Mouse (Mus musculus) hindbrain, embryonic 16.5 days (tissue): Measurements from ENCODE around the gene Utp20. TPM values are rescaled to one million over a fixed set of nuclear protein-coding genes. Genes with fewer than 3 reads are reported as not detected.

ENCODE experiments used
- ATAC-seq: fragments of 200-750 bp; cut with Nextera tagmentation; 2 replicates; pipeline ENCODE4 v1.8.0; 2017; ENCODE audit warnings: moderate TSS enrichment, moderate library complexity
- H3K27ac ChIP-seq: fragments of 300-500 bp; sonication (generic); 2 replicates; pipeline ENCODE4 v1.5.1; 2014; ENCODE audit warnings: low read depth, mild to moderate bottlenecking, control low read depth, low read length, moderate library complexity
- H3K27me3 ChIP-seq: fragments of 300-500 bp; sonication (generic); replicated peaks from 2 replicates; pipeline ENCODE4 v1.6.1; 2014; ENCODE audit warnings: low read length; ENCODE audit not compliant: control insufficient read depth, insufficient read depth
- H3K36me3 ChIP-seq: fragments of 300-500 bp; sonication (generic); 2 replicates; pipeline ENCODE4 v1.6.1; 2014; ENCODE audit warnings: mild to moderate bottlenecking, low read length, moderate library complexity, mixed read lengths; ENCODE audit not compliant: control insufficient read depth, insufficient read depth
- H3K4me1 ChIP-seq: fragments of 300-500 bp; sonication (generic); 2 replicates; pipeline ENCODE4 v1.6.1; 2014; ENCODE audit warnings: low read depth, low read length; ENCODE audit not compliant: control insufficient read depth, insufficient read depth
- H3K4me2 ChIP-seq: fragments of 300-500 bp; sonication (generic); 2 replicates; pipeline ENCODE4 v1.6.1; 2014; ENCODE audit warnings: mild to moderate bottlenecking, low read length, control low read depth, moderate library complexity
- H3K4me3 ChIP-seq: fragments of 300-500 bp; sonication (generic); 2 replicates; pipeline ENCODE4 v1.5.1; 2014; ENCODE audit warnings: mild to moderate bottlenecking, low read length, control low read depth, moderate library complexity
- H3K9ac ChIP-seq: fragments of 300-500 bp; sonication (generic); 2 replicates; pipeline ENCODE4 v1.6.1; 2014; ENCODE audit warnings: low read depth, mild to moderate bottlenecking, control low read depth, low read length, moderate library complexity
- H3K9me3 ChIP-seq: fragments of 300-500 bp; sonication (generic); 2 replicates; pipeline ENCODE4 v1.6.1; 2014; ENCODE audit warnings: mild to moderate bottlenecking, low read length, moderate library complexity; ENCODE audit not compliant: control insufficient read depth
- WGBS: fragments of 180-500 bp; shearing (Covaris S2); extraction: QIAGEN DNeasy Blood & Tissue Kit; methylation state at CpG from one replicate; pipeline ENCODE4 v1.1.7; 2014; 5-methylcytosine and 5-hydroxymethylcytosine counted together
- polyA plus RNA-seq: library from polyadenylated mRNA; unstranded; fragments of >200 nt; fragmentation: Nextera tagmentation; extraction: Ambion mirVana; gene quantifications from 2 replicates; pipeline ENCODE4 v1.2.1, GENCODE M21; 2015

Gene Utp20
- polyA plus RNA-seq, 1 experiment from 2014 or later = 7.7 TPM

DNA sequence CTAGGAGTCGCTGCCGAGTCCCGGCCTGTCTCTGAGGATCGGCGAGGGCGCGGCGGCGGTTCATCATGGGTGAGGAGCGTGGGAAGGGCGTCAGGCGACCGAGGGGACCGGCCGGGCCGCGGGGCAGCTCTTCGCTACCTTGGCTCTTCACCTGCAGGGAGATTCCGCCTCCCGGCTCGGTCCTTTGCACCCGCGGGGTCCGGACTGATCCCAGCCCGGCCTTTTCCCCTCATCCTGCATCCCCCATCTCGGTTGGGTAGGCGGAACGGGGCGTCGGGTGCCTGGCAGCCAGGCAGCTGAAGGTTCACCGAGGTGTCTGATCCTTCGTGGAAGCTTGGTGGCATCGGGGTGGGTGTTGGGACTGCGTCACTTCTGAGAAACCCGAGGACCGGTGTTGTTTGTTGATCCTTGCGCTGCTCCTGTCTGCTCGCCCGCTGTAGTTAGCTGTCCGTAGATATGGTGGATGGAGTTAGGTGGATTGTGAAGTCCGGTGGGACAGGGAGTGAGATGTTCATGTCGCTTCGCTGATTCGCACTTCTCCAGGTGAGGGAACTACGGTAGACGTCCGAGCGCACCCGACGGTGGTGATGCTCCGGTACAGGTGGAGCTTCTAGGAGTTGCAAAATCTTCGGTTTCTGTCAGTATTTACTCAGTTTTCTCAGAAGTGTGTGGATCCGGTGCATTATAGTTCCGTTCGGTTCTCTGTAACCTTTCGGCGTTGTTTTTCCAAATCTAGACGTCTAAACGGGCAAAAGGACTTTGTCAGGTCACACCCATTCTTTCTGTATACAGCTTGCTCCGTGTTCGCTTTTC, 94.9 kb downstream of the Utp20 start:
- peaks cover 11% of the 10 kb centered on the region for H3K4me1 ChIP-seq
- ATAC-seq = peak; percentile 53
- peaks cover 3% of the 10 kb centered on the region for H3K36me3 ChIP-seq
- peak overlapping the region; percentile 94 for H3K4me2 ChIP-seq
- peak overlapping the region; percentile 100 for H3K4me3 ChIP-seq
- H3K27ac ChIP-seq = peak overlapping the region; percentile 60
- H3K9me3 ChIP-seq = no peaks in the 10 kb centered on the region
- 2% methylated on average over 60 of the region's 61 CpGs for WGBS
- no peaks in the 10 kb centered on the region for H3K27me3 ChIP-seq
- H3K9ac ChIP-seq = peak overlapping the region; percentile 97

DNA sequence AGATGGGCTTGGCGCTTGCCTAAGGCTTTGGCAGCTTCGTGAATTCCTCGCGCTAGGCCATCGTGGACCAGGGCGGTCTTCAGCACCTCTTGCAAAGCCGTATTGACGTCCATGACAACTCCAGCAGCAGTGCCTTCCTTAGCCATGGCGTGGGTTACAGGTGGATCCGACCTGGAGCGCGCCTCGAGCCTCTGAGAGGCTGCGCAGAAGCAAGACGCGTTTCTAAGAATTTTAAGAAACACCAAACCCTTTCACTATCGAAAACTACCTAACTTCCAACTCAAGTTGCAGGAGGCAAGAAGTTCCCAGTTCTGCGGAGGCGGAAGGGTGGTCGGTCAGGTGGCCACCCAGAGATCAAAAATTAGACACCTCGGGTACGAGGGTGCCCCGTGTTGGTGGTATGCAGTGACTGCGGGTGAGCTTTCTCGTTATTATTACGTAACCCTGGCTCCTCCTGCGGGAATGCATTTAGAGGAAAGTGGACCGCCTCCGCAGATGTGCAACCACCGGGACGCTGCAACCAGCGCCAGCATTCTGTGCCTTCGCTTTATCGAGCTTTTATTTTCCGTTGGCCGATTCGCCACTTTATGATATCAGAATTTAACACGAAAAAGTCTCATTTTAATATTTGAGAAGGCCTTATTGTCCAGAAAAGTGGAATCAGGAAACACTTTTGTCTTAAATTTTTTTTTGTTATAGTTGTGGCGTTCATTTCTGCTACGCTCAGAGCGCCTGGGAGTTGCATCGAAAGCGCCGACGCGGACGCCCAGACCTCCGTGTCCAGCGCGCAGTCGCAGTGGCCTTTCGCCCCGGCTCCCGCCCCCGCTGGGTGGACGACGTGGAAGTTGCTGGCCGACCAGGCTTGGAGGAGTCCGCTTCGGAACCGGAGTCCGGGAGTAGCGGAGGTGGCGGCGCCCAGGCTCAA, 95.8 kb downstream of the Utp20 start, which contains the start of gene Arl1:
TSS of gene Arl1 (plus strand) at position 288 of the 925 bp plus-strand sequence.
- Histone ChIP-seq H3K9me3 (no peaks in the 10 kb centered on the region), H3K27ac (peak within 1 kb of the TSS; percentile 60), H3K4me3 (peak within 1 kb of the TSS; percentile 100), H3K9ac (peak within 1 kb of the TSS; percentile 97), H3K36me3 (no peaks in the 10 kb centered on the region), H3K4me2 (peak within 1 kb of the TSS; percentile 94), H3K4me1 (peaks cover 11% of the 10 kb centered on the region), H3K27me3 (no peaks in the 10 kb centered on the region)
- peak; percentile 97 for ATAC-seq
- under 1% methylated on average over 65 of the region's 65 CpGs for WGBS

- H3K4me2 ChIP-seq = no peak overlapping the region
- no peak overlapping the region for H3K4me3 ChIP-seq
- no peak overlapping the region for H3K27ac ChIP-seq
- WGBS = 81% methylated on average over 8 of the region's 8 CpGs
- H3K36me3 ChIP-seq = no peaks in the 10 kb centered on the region
- H3K4me1 ChIP-seq = peaks cover 11% of the 10 kb centered on the region
- H3K9ac ChIP-seq = no peak overlapping the region
- H3K27me3 ChIP-seq = no peaks in the 10 kb centered on the region
- ATAC-seq = no peak
- no peaks in the 10 kb centered on the region for H3K9me3 ChIP-seq
Observed at GRCm38 (mm10) chr10:88728166-88728565, 98.4 kb downstream of the Utp20 start.

- no peak for ATAC-seq
- Histone ChIP-seq H3K4me3 (no peak overlapping the region), H3K36me3 (no peaks in the 10 kb centered on the region), H3K4me1 (peaks cover 6% of the 10 kb centered on the region), H3K27ac (no peak overlapping the region), H3K27me3 (no peaks in the 10 kb centered on the region), H3K4me2 (no peak overlapping the region), H3K9ac (no peak overlapping the region), H3K9me3 (no peaks in the 10 kb centered on the region)
- WGBS = 37% methylated on average over 1 of the region's 1 CpGs
Observed at GRCm38 (mm10) chr10:88727128-88727527, 99.5 kb downstream of the Utp20 start.

DNA sequence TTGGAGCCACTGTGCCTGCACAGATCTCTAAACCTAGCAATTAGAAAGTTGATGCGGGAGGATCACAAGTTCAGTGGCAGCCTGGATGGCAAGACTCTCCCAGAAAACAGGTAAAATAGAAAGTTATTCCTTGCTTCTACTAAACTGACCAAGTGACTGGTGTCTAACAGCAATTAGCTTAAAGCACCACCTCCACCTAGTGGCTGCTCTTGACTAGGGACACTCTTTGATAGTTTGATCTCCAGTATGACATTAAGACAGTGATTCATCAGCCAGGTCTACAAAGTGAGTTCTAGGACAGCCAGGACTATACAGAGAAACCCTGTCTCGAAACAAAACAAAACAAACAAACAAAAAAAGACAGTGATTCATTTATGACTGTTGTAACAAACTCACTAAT, 101.3 kb downstream of the Utp20 start:
- Histone ChIP-seq H3K27me3 (no peaks in the 10 kb centered on the region), H3K36me3 (no peaks in the 10 kb centered on the region), H3K9me3 (no peaks in the 10 kb centered on the region), H3K27ac (no peak overlapping the region), H3K4me1 (peaks cover 3% of the 10 kb centered on the region), H3K4me2 (no peak overlapping the region), H3K9ac (no peak overlapping the region), H3K4me3 (no peak overlapping the region)
- 0 out of 2 replicates have a peak, but pooled peaks have one; percentile 34 for ATAC-seq
- 61% methylated on average over 2 of the region's 2 CpGs for WGBS

DNA sequence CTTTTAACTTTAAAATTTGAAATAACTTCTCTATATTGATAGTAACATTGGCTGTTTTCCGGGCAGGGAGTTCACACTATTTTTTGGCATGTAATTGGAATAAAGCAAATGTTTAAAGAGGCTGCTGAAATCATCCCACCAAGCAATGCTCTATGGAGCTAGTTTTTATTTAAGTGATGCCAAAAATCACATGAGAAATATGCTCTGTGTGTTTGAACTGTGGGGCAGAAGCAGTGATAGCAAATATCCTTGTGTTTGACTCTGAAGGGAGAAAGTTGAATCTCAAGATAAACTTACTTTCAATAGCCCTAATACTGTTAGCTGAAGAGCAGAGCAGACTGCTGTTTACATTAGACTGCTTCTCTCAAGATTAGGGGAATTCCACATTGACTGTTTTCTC, 107.0 kb downstream of the Utp20 start:
- no peaks in the 10 kb centered on the region for H3K4me1 ChIP-seq
- H3K27ac ChIP-seq = no peak overlapping the region
- no peak overlapping the region for H3K4me2 ChIP-seq
- no peak for ATAC-seq
- 82% methylated on average over 1 of the region's 1 CpGs for WGBS
- H3K27me3 ChIP-seq = no peaks in the 10 kb centered on the region
- H3K9me3 ChIP-seq = no peaks in the 10 kb centered on the region
- no peak overlapping the region for H3K9ac ChIP-seq
- H3K36me3 ChIP-seq = no peaks in the 10 kb centered on the region
- no peak overlapping the region for H3K4me3 ChIP-seq

DNA sequence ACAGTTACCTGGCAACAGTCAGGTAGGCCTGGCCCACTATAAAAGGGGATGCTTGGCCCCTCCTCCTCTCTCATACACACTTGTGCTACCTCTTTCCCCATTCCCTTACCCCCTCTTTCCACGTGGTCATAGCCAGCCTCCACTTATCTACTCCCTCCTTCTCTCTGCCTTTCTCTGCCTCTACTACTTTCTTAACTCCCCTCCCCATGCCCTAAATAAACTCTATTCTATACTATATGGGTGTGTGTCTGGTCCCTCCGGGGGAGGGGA, 108.9 kb downstream of the Utp20 start:
- no peak for ATAC-seq
- no peak overlapping the region for H3K27ac ChIP-seq
- H3K27me3 ChIP-seq = no peaks in the 10 kb centered on the region
- H3K9ac ChIP-seq = no peak overlapping the region
- H3K4me1 ChIP-seq = no peaks in the 10 kb centered on the region
- H3K4me3 ChIP-seq = no peak overlapping the region
- no peaks in the 10 kb centered on the region for H3K9me3 ChIP-seq
- 54% methylated on average over 2 of the region's 2 CpGs for WGBS
- H3K36me3 ChIP-seq = no peaks in the 10 kb centered on the region
- no peak overlapping the region for H3K4me2 ChIP-seq

GRCm38 (mm10) chr10:88716986-88717755, 109.4 kb downstream of the Utp20 start:
- Histone ChIP-seq H3K4me2 (no peak overlapping the region), H3K4me3 (no peak overlapping the region), H3K9me3 (no peaks in the 10 kb centered on the region), H3K27ac (no peak overlapping the region), H3K27me3 (no peaks in the 10 kb centered on the region), H3K9ac (no peak overlapping the region), H3K4me1 (no peaks in the 10 kb centered on the region), H3K36me3 (no peaks in the 10 kb centered on the region)
- 62% methylated on average over 13 of the region's 13 CpGs for WGBS
- ATAC-seq = no peak
